Mouse (Mus musculus): ENCODE results near the gene Gm13043. TPM values are rescaled to one million over a fixed set of nuclear protein-coding genes. Genes with fewer than 3 reads are reported as not detected.

The Gm13043 gene
- not detected in 2 replicates for total RNA-seq (2023)

DNA sequence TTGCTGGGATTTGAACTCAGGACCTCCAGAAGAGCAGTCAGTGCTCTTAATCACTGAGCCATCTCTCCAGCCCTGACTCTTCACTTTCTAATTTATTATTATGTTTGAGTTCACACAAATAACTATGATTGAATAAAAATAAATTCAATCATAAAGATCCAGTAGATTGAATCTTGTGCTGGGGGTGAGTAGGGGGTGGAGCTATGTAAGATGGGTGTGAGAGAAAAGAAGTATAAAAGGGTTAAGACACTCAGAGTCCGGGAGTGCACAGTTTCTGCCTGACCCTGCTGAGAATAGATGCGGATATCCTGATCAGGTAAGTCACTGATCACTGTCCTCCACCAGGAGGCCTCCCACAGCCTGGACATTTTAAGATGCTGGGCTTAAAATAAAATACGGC is at the start of gene Gm13043:
Gene Gm13043, plus strand, starts transcription at position 301 of the 400 bp plus-strand sequence.

DNA sequence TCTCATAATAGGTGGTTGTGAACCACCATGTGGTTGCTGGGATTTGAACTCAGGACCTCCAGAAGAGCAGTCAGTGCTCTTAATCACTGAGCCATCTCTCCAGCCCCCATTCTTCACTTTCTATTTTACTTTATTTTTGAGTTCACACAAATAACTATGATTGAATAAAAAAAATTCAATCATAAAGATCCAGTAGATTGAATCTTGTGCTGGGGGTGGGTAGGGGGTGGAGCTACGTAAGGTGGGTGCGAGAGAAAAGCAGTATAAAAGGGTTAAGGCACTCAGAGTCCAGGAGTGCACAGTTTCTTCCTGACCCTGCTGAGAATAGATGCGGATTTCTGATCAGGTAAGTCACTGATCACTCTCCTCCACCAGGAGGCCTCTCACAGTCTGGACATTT is 24.5 kb downstream of the Gm13043 start, which contains the start of gene Gm13040:
Gene Gm13040, plus strand, starts transcription at position 301 of the 400 bp plus-strand sequence.

GRCm38 (mm10) chr4:143551400-143551799 is 40.3 kb downstream of the Gm13043 start, which contains the start of the genes BC080695 and Gm13057:
Gene BC080695, plus strand, starts transcription at chr4:143551700.
Gene Gm13057, plus strand, starts transcription at chr4:143551709.

Other genes starting within 250 kb of the Gm13043 start
- gene Pdpn, start 211.8 kb upstream of the Gm13043 start, total RNA-seq (2023): 1.1 and 2.5 TPM in 2 replicates
- gene Lrrc38, start 161.6 kb upstream of the Gm13043 start, total RNA-seq (2023): not detected in 2 replicates
- not detected in 2 replicates for gene Pramel1, start 116.9 kb upstream of the Gm13043 start, total RNA-seq (2023)
- 52.0 and 56.6 TPM in 2 replicates for gene Pramef8, start 98.9 kb upstream of the Gm13043 start, total RNA-seq (2023)
- not detected in 2 replicates for gene Oog4, start 61.0 kb upstream of the Gm13043 start, total RNA-seq (2023)
- gene Gm13040, start 24.6 kb downstream of the Gm13043 start, total RNA-seq (2023): not detected in 2 replicates
- not detected in 2 replicates for gene BC080695, start 40.4 kb downstream of the Gm13043 start, total RNA-seq (2023)
- gene Gm13057, start 40.4 kb downstream of the Gm13043 start, total RNA-seq (2023): not detected in 2 replicates
- gene Gm13083, start 103.7 kb downstream of the Gm13043 start, total RNA-seq (2023): not detected in 2 replicates
- not detected in 2 replicates for gene Gm13088, start 145.9 kb downstream of the Gm13043 start, total RNA-seq (2023)
- gene Gm13089, start 191.4 kb downstream of the Gm13043 start, total RNA-seq (2023): not detected in 2 replicates
- not detected in 2 replicates for gene Gm13078, start 208.1 kb downstream of the Gm13043 start, total RNA-seq (2023)

Measured in neutrophil, adult 65 days (primary cell).